Mouse (Mus musculus) Muller cell, postnatal 12 days (primary cell): ENCODE measurements at regions not wholly inside any gene's neighbourhood (a gene's known extent, or its start where the extent isn't known, plus 50 kb on each side); places are given as distances from the start of the nearest gene placed in this dataset.

Experiments
- DNase-seq: peaks from one replicate; pipeline ENCODE4 v3.0.0-alpha.2; 2015; ENCODE audit errors: inconsistent ontology term

DNA sequence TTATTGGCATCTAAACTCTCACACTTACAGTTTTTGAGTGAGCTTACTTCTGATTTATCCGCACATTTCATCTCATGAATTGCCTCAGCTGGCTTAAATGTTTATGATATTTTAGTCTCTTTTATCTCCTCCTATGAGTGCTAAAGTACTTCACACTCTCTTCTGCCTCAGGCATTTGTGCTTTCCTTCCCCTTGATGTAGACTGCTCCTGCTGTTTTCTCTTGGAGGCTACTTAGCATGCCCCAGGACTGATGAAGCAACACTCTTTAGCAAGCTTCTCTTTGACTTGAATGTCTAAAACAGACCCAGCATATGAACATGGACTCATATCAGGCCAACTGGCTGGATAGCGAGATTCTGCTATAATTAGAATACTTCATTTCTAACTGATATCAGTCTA lies 882.8 kb downstream of the Tecrl start:
- no peak for DNase-seq

DNA sequence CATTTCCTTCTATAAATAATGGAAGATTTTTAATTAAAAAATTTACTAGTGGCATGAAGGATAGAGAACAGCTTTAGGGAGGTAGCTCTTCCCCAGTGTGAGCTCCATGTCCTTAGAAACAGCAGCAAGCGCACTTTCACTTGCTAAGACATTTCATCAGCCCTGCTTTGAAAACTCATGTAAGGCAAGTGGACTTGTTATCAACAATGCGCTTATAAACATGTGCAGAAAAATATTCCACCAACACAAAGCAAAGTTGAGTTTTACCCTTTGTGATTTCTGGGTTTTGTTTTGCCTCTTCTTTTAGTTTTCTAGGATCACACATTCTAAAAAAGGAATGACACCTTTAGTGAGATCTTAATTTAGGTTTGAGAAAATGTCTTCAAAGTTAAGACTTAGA lies 890.7 kb downstream of the Tecrl start:
- no peak for DNase-seq

DNA sequence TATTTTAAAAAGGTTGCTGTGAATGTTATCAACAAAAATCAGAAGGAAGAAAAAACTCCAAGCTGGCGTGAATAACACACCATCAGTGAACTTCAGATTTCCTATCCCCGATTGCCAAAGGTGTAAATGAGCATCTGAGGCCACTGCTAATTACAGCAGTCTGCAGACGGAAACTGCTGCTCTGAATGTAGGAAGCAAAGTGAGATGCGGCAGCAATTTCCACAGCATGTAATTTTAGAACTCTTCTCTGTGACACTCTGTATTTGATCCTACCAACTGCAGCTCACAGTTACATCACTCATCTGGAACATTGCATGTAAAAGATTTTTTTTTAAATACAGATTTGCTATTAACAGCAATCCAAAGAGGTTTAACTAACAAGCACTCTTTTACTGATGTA lies 913.7 kb downstream of the Tecrl start:
- no peak for DNase-seq

DNA sequence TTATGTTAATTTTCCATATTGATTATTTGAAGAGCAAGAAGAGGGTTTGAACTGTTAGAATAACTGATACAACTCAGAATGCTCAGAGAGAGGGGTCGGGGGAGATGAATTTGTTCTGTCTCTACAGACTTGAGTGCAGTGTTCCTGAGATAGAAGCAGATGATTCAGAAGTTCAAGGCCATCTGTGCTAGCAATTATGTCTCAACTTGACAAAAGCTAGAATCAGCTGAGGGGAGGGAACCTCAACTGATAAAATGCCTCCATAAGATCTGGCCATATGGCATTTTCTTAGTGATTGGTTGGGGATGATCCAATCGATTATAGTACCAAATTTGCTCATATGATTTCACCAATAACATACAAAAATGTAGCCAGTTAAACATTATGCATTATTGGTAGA lies 914.9 kb downstream of the Tecrl start:
- DNase-seq: no peak

DNA sequence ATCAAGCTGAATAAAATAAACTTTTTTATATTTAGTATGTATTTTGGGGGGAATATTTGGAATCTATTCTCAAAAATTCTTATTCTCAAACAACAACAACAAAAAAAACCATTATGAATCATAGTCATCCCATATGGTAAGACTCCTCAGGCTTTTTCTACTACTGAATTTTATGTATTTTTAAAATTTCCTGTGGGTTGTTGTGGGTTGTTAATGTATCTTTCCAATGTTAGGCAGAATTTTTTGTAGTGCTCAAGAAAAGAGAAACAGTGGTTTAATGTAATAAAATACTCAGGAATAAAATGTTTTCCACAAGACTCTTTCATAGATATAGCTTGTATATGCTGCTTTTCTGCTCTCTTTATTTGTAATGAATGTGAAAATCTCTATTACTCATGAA lies 934.6 kb downstream of the Tecrl start:
- DNase-seq: no peak

DNA sequence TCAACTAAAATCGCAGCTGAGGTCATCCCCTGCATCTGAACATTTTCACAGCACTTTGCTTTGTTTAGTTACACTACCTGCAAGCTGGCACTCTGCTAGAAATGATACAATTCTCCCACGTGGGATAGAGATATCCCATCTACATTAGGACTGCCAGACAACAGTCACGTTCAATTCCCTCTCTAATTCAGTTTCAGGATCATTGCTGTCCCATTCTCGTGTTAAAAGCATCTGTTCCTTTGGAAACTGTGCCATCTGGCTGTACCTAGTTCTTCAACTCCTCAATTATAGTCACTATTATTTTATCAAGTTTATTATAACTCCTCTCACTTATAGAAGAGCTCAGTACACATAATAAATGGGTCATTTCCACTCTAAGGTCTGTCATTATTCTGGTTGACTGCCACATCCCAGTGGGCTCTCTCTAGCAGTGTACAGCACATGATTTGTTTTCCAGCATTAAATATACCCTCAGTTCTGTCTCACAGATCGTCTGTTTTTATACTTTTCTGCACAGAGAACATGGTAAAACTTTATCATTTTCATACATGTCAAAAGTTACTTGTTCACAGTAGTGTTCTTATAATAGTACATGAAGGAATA lies 958.3 kb downstream of the Tecrl start:
- DNase-seq: no peak

DNA sequence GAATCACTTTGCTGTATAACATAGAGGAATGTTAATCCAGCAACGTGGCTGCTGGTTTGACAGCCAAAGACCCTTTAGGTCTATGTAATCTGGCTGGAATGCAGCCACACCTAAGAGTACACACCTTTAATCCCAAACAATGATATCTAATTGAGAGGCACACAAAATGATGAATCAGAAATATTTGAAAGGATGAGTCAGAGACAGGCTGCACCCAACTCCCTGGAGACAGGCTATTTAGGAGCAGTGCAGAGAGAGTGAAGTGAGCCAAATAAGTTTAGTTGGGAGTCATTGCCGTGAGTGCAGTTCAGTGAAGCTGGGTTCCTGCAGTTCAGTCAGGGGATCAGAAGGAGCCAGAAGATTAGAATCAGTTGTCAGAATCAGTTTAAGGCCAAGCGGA lies 993.4 kb downstream of the Tecrl start:
- DNase-seq: peak; percentile 58

DNA sequence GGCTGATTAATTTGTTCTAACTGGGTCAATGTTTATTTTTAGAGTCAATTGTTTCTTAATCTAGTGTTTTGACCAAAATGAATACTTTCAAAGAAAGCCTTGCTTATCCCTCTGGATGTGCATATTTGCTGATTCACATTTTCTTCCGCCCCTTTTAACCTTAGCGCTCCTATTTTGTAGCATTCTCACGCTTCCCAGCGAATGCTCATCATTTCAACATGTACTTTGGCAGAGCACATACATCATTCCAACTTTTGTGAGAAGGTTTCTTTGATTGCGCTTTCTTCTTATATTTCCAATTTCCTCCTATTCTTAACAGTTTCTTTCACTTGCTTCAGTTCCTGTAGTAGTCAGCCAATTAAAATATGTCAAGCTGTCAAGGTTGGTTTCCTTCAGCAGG lies 998.7 kb downstream of the Tecrl start:
- peak; percentile 47 for DNase-seq

DNA sequence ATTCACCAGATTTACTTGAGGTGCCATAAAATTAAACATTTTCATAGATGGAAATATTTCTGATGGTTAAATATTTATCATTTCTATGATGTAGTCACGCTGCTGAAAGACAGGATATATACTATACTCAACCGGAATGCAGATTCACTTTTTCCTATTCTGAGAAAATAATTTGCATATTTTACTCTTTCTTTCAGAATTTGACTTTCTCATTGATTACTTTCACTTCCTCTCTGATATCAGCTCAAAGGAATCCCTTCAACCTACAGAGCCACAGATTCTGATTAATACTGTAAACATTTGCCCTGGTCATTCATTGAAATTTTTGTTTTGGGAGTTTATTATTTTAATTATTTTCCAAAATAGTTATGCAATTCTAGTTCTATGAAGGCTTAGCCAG lies 1003.9 kb downstream of the Tecrl start:
- peak; percentile 22 for DNase-seq

DNA sequence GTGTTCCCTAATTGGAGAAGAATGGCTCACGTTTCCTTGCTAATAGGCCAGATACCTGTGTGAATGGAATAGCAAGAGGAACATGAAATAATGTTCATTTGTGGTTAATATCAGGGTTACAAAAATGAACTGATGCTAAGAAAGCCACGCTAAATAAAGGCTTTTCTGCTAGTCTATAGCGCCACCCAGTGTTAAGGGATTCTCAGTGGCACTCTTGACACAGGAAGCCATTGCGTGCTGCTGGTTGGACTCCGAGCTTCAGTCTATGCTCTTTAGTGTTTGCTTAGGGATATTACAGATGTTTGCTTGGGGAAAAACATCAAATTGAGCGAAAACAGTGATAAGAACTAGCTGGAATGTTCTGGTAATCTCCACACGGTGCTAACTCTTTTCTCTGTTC lies 1008.3 kb downstream of the Tecrl start:
- DNase-seq: peak; percentile 55

DNA sequence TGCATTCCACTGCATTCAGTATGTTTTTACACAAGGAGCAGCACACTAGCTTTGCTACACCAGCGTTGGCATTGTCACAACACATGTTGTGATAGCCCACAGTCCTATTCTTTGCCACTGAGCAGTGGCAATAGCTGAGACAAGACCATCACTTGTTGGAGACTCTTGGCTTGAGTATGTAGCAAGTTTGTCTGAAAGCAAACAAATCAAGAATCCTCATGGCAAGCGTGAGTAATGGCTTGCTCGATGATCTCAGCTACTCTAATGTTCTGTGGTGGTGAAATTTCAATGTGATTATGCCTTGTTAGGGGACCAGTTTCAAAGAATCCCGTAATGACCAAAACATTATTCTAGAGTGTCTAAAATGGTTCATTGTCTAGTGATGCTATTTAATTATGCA lies 1030.6 kb downstream of the Tecrl start:
- DNase-seq: peak; percentile 73

DNA sequence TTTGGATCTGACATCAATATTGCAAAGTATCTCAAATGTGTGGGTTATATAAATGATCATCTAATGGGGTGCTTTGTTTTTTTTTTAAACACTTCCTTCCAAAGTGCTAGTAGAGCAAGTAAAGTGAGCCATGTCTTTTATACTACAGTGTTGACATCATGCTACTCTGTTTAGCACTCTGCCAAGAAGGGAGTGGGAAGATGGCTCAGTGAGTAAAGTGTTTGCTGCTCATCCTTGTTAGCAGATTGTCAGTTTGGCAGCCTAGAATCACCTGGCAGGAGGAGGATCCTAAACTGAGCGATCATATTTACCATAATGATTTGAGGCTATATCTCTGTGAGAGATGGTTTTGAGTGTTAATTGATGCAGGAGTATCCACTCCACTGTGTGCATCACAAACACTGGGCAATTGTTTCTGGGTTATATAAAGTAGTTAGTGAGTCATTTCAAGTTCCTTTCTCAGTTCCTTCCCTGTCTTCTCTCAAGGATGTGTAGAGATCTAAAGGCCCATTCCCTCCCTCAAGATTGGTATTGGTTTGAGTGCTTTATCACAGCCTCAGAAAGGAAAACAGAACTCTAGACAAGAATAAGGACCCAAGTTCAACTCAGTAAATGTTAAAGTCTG lies 1035.2 kb downstream of the Tecrl start:
- peak; percentile 43 for DNase-seq

DNA sequence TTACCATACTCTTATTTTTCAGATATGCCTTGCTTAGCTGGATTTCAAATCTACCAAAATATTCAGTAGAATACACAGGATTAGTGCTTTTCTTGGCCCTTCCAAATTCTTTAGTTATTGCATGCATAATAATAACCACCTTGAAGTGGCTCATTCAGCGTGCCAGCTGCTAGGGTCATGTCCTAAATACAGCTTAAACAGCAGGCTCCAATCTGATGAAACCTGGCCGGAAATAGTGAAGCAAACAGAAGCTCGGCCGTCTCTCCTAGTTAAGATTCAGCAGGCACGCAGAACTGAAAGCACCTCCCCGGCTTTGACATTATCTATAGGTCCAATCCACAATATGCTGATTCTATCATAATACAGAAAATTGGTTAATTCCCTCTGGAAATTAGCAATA lies 1042.9 kb downstream of the Tecrl start:
- DNase-seq: no peak

DNA sequence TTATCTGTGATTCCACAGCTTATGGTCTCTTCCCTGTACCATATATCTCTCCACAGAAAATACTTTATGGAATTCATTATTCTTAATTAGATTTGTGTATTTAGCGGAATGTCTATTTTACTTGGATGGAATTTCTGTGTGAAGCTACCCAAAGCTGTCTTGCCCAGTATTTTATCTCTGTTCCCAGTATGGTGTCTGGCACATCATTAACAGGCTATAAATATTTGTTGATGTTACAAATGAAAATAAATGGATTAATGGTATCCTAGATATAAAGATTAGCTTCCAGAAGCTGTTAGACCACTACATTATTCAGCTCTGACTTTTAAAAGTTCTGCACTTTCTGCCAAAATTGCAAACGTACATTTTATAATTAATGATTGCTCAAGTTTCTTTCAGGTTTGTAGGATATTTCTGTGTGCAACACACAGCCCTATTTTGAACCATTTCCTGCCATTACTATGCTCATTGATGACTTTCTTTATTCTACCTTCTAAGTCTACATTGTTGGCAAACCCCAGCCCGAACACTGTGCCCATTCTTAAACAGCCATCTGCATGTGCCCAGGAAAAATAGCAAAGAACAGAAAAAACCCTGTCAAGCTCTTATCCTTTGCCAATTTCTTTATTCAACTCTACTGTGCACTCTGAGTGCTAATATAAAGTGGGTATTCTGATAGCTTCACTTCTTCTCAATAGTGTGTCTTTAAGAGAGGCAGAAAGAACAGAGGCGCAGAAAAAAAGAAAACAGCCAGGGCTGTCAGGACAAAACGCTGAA lies 1066.7 kb downstream of the Tecrl start:
- DNase-seq: no peak

DNA sequence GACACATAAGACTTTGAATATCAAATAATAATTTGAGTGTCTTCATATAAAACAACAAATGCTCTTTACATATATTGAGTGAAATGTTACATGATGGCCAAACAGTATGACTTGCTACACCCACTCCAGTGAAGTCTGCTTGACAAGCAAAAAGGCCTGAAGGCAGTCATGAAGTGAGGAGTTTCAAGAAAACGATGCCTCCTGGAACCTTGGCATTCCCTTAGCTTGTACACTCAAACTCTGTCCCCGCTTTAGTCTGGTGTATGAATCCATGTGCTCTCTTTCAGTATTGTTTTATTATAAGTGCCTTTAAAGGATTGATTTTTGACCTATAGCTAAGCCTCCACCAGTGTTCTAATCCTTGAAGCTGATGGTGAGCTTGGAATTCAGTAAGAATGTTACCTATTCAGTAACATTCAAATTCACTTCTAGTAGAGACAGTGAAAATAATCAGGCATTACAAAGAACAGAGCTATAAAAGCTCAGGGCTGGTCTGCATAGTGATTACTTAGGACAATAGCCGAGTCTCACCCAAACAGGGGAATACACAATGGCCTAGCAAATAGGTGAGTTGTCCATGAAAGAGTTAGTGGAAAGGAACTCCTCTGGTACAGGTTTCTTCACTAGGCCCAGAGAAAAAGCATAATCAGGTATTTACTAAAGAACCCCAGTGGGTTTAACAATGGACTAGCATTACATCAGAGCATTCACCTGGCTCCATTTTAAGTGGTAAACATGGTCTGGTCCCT lies 1101.5 kb downstream of the Tecrl start:
- no peak for DNase-seq

DNA sequence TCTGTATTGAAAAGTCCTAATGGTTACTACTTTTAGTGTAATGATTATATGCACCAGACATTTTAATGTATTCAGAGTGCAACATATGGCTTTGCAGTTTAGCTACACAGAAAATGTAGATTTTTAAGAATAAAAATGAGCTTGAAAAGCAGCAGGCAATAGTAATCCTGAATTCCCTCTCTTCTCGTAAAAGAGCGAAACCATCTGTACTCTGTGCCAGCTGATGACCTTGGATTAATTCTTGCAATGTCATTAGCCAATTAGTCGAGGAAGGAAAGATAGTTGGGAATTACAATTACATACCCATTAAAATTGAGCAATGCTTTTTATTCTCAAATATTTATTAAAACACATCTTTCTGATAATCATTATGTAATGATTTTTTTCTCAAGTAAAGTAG lies 1128.7 kb downstream of the Tecrl start:
- DNase-seq: no peak

DNA sequence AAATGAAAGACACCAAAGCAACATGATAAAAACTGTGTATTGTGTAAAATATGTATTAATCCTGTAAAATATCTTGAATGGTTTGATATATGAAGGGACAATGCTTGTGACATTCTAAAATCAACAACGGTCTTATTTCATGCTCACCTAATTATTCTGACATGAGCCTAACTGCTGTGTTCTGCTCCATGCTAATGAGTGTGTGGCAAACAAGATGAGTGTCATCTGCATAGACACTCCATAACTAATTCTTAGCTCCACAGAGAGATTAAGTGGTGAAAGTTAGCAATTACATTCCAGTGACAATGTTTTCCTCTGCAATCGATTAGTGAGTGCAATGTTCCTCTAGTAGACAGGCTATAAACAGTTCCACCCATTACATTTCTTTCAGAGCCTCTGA lies 1131.4 kb downstream of the Tecrl start:
- no peak for DNase-seq

DNA sequence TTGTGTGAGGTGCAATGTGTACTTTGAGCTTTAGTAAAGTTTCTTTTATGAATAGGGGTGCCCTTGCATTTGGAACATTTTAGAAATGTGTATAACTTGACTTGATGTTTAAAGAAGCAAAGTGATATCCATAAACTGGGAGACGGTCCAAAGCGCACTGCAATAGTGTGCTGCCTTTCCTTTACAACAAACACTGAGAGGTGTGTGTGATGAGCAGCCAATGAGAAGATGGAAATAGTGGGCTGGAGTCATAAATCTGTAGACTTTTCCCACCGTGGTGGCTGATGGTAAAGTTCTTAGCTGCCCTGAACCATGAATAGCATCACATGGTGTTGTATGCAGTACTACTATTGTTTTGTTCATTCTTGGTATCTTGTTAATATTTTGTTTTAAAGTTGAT lies 1151.4 kb downstream of the Tecrl start:
- DNase-seq: no peak
